Mouse (Mus musculus) liver, embryonic 12.5 days (tissue): ENCODE results near the gene Gpr55. TPM values are rescaled to one million over a fixed set of nuclear protein-coding genes. Genes with fewer than 3 reads are reported as not detected.
A peak's percentile ranks its signal among the peaks of the same experiment; 100 is the strongest.

ENCODE experiments used
- ATAC-seq: fragments of 200-750 bp; cut with Nextera tagmentation; 2 replicates; pipeline ENCODE4 v1.8.0; 2017; ENCODE audit warnings: moderate number of reproducible peaks, mild to moderate bottlenecking, moderate library complexity
- H3K27ac ChIP-seq: fragments of 300-500 bp; sonication (generic); 2 replicates; pipeline ENCODE4 v1.5.1; 2016; ENCODE audit warnings: mild to moderate bottlenecking
- H3K27me3 ChIP-seq: fragments of 300-500 bp; sonication (generic); replicated peaks from 2 replicates; pipeline ENCODE4 v1.6.1; 2016; ENCODE audit warnings: mild to moderate bottlenecking, moderate library complexity
- H3K36me3 ChIP-seq: fragments of 300-500 bp; sonication (generic); 2 replicates; pipeline ENCODE4 v1.6.1; 2016; ENCODE audit warnings: mild to moderate bottlenecking, moderate library complexity
- H3K4me1 ChIP-seq: fragments of 300-500 bp; sonication (generic); 2 replicates; pipeline ENCODE4 v1.6.1; 2016
- H3K4me2 ChIP-seq: fragments of 300-500 bp; sonication (generic); 2 replicates; pipeline ENCODE4 v1.6.1; 2016; ENCODE audit warnings: mild to moderate bottlenecking, moderate library complexity
- H3K4me3 ChIP-seq: fragments of 300-500 bp; sonication (generic); 2 replicates; pipeline ENCODE4 v1.5.1; 2016; ENCODE audit warnings: mild to moderate bottlenecking, moderate library complexity
- H3K9ac ChIP-seq: fragments of 300-500 bp; sonication (generic); 2 replicates; pipeline ENCODE4 v1.6.1; 2016; ENCODE audit warnings: mild to moderate bottlenecking, moderate library complexity
- H3K9me3 ChIP-seq: fragments of 300-500 bp; sonication (generic); replicated peaks from 2 replicates; pipeline ENCODE4 v1.6.1; 2016; ENCODE audit warnings: mild to moderate bottlenecking, moderate library complexity
- WGBS: fragments of 180-500 bp; shearing (Covaris S2); methylation state at CpG from one replicate; pipeline ENCODE4 v1.1.7; 2016; ENCODE audit not compliant: insufficient replicate concordance; 5-methylcytosine and 5-hydroxymethylcytosine counted together
- polyA plus RNA-seq: library from polyadenylated mRNA; unstranded; fragments of >200 nt; fragmentation: Nextera tagmentation; extraction: Ambion mirVana; gene quantifications from 2 replicates; pipeline ENCODE4 v1.2.1, GENCODE M21; 2016

The Gpr55 gene
- polyA plus RNA-seq, 1 experiment from 2014 or later, result not detected

DNA sequence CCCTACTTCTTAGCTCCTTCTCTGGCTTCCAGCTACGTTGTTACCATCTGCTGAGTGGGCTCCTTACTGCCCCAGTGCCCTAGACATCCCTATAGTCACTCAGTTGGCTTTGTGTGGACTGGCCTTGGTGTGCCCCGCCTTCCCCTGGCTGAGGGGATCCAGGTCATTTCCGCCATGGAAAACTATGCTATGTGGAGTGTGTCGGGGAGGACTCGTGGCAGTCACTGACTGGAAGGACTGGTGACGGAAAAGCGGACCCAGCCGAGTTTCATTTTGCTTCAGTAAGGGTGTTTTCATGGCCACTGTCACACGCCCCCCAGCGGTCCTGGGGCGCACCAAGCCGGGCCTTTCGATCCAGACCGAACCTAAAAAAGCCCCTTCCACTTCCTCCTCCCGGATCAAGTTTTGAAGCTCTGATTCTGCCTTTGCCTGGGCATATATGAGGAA, 65.4 kb downstream of the Gpr55 start:
- Histone ChIP-seq H3K27me3 (no peaks in the 10 kb centered on the region), H3K4me1 (peaks cover 53% of the 10 kb centered on the region), H3K4me2 (peak overlapping the region; percentile 96), H3K9ac (peak overlapping the region; percentile 76), H3K4me3 (peak overlapping the region; percentile 78), H3K27ac (peak overlapping the region; percentile 26; the same call in 1 of the 2 replicates), H3K36me3 (no peaks in the 10 kb centered on the region), H3K9me3 (no peaks in the 10 kb centered on the region)
- peak; percentile 60 for ATAC-seq
- 7% methylated on average over 15 of the region's 15 CpGs for WGBS

DNA sequence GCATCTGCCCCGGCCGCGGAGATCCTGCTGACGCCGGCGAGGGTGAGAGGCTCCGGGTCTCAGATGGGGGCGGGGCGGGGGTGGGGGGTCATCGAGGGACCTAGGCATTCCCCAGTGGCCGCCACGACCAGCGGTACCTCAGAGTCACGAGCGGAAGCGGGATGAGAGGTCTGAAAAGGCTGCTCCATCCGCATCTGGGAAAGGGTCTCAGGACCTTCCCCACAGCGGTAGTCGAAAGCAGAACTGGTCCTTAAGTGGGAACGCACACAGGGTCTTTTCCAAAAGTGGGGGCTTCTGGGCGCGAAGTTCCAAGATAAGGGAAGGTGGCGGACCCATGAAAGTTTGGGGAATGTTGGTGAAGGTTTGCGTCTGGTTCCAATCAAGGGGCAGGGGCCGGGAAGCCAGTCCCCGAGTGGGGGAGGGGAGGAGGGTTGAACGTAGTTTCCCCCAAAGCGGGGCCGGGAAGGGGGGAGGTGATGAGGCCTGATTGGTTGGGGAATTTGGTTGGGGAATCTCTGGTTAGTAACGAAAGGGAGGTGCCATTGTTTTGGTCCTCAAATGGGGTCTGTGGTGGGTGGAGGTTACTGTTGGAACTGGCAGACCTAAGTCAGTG, 66.0 kb downstream of the Gpr55 start:
- Histone ChIP-seq H3K9ac (peak overlapping the region; percentile 76), H3K27ac (peak overlapping the region; percentile 26; the same call in 1 of the 2 replicates), H3K27me3 (no peaks in the 10 kb centered on the region), H3K9me3 (no peaks in the 10 kb centered on the region), H3K4me1 (peaks cover 47% of the 10 kb centered on the region), H3K4me2 (peak overlapping the region; percentile 96), H3K4me3 (peak overlapping the region; percentile 78), H3K36me3 (no peaks in the 10 kb centered on the region)
- WGBS, result 1% methylated on average over 29 of the region's 30 CpGs
- peak; percentile 22 for ATAC-seq

DNA sequence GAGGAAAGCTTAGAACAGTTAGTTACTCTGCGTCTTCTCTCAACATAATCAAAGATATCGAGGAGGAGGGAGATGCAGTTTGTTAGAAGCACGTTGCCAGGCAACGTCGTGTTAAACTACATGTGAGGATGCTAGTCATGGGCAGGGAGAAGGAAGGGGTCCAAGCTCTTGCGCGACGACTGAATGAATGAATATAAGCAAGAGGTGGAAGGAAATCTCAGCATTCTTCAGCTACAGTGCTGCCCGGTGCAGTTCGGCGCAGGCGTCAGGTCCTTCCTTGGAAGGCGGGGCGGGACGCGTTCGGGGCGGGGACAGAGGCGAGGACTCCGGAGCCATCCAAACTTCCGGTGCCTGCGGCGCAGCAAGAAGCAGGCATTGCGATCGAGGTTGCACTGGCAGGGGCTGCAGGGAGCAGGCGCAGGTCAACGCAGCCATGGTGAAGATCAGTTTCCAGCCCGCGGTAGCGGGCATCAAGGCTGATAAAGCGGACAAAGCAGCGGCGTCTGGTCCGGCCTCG, 66.5 kb downstream of the Gpr55 start, which contains the start of gene Itm2c:
TSS of gene Itm2c (plus strand) at position 51 of the 517 bp plus-strand sequence.
- H3K4me3 ChIP-seq, result peak within 1 kb of the TSS; percentile 78
- H3K4me1 ChIP-seq, result peaks cover 43% of the 10 kb centered on the region
- H3K9me3 ChIP-seq, result no peaks in the 10 kb centered on the region
- H3K27me3 ChIP-seq, result no peaks in the 10 kb centered on the region
- H3K36me3 ChIP-seq, result no peaks in the 10 kb centered on the region
- H3K4me2 ChIP-seq, result peak within 1 kb of the TSS; percentile 96
- ATAC-seq, result peak; percentile 69
- H3K9ac ChIP-seq, result peak within 1 kb of the TSS; percentile 76
- WGBS, result 4% methylated on average over 35 of the region's 35 CpGs
- peak within 1 kb of the TSS; percentile 26; the same call in 1 of the 2 replicates for H3K27ac ChIP-seq

Other genes with a start within 250 kb of the Gpr55 start
- 2.5 and 3.2 TPM in 2 replicates for gene A630001G21Rik, start 182.4 kb downstream of the Gpr55 start, polyA plus RNA-seq
- 25.3 and 25.9 TPM in 2 replicates for gene Cab39, start 167.6 kb downstream of the Gpr55 start, polyA plus RNA-seq
- 41.3 and 42.3 TPM in 2 replicates for gene Itm2c, start 66.7 kb downstream of the Gpr55 start, polyA plus RNA-seq
- not detected in 2 replicates for gene 4933407L21Rik, start 32.5 kb downstream of the Gpr55 start, polyA plus RNA-seq
- 0.19 TPM in 1 of 2 replicates, not detected in the other for gene Spata3, start 55.8 kb upstream of the Gpr55 start, polyA plus RNA-seq
- 21.8 and 22.3 TPM in 2 replicates for gene 2810459M11Rik, start 84.9 kb upstream of the Gpr55 start, polyA plus RNA-seq
- 167 and 168 TPM in 2 replicates for gene Psmd1, start 103.4 kb upstream of the Gpr55 start, polyA plus RNA-seq
- gene Htr2b, start 151.0 kb upstream of the Gpr55 start, polyA plus RNA-seq, result 0.26 and 0.51 TPM in 2 replicates
- gene Gm21972, start 172.6 kb upstream of the Gpr55 start, polyA plus RNA-seq, result 0.30 TPM in 1 of 2 replicates, not detected in the other
- gene Armc9, start 193.8 kb upstream of the Gpr55 start, polyA plus RNA-seq, result 15.2 and 16.9 TPM in 2 replicates